Mouse (Mus musculus): ENCODE results near the gene Tmem204.

Tmem204 gene

DNA sequence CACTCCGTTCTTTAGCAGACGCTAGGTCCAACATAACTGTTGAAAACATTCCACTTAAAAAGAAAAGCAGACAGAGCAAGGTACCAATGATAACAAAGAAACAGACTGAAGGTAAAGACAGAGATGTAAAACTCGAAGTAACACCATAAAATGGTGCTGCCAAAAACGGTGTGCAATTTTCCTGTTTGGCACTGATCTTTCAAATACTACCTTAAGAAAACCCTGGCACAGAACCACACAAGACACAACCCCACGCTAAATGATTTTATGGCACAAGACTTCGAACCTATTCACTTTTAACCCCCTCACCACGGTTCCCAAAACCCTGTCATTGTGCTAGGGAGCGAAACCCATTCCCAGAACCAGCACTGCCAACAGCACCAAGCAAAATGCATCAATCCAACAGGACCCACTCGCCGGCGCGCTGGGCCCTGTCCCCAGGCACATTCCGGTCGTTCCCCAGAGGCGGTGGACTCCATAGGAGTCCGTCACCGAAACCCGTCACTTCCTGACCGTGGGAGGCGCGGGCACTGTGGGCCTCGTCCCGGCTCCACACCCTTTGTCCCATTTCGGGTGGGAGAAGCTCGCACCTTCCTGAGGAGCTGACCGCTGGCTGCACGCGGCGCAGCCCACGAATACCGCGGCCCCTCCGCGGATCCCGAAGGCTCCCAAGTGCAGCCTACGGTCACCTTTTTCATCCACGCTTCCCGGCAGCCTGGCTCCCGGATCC lies 68.4 kb downstream of the Tmem204 start:
- peak; percentile 7 for DNase-seq (ENCODE audit: low read depth, low spot score)

DNA sequence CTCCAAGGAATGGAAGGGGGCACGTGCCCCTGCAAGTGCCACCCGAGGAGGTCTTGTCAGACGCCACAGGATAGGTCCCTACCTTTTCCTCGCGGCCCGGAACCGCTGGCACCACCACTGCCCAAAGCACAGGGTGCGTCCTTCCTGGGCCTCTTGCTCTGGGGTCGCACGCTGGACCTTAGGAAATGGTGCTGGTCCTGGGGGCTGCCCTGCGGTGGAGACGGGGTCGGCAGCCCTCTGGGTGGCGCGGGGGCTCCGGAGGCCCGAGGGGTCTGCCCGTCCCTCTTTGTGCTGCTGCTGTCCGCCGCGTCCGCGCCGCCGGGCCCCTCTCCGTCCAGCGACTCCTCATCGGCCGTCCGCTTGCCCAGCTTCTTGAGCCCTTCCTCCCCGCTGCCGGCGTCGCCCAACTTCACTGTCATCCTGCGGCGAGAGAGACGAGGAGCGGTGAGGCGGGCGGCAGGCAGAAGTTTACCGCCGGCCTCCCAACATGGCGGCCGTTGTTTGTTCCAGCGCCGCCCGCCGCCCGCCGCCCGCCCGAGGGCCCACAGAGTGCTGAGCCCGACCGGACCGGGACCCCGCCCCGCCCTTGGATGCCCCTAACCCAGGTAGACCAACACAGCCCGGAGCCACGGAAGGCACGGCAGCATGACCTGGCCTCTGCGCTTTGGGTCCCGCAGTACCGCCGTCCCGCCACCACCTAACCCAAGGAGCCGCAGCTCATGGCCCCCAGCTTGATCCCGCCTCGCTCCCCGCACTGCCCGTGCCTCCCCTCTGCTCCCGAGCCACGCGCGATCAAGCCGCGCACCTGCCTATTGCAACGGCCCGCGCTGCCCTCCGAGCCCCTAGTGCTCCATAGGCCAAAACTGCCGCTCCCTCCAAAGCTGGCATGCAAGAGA lies 69.5 kb downstream of the Tmem204 start:
- DNase-seq (ENCODE audit: low read depth, low spot score) = peak; percentile 8
